Mouse (Mus musculus): ENCODE data around the gene Acp4. TPM values are rescaled to one million over a fixed set of nuclear protein-coding genes. Genes with fewer than 3 reads are reported as not detected.
"Not testable (repeated sequence)": the region's sequence is repeated elsewhere in the genome, so short reads cannot be mapped to it uniquely, and the experiment has no call there.

The Acp4 gene
- not detected for total RNA-seq (2021)
- long read RNA-seq, experiment 1, result 0 reads
- long read RNA-seq, experiment 2, result 0 reads

GRCm38 (mm10) chr7:44257278-44257677 lies at the start of gene Acp4:
Gene Acp4 (minus strand): TSS chr7:44257378.
- no peak for DNase-seq (ENCODE audit: low spot score in 2 of 2)

GRCm38 (mm10) chr7:44306516-44307240 lies 49.5 kb upstream of the Acp4 start, which contains the start of gene Clec11a:
Gene Clec11a (minus strand): TSS chr7:44306902.
- no peak for DNase-seq (ENCODE audit: low spot score in 2 of 2)

- DNase-seq (ENCODE audit: low spot score in 2 of 2), result peak in 1 of 2 experiments; percentile 40
These were observed 48.5 kb upstream of the Acp4 start for GRCm38 (mm10) chr7:44305686-44306085.

- peak; percentile 90 to 93 for DNase-seq (ENCODE audit: low spot score in 2 of 2)
These were observed 47.8 kb upstream of the Acp4 start for GRCm38 (mm10) chr7:44304775-44305641.

- no peak for DNase-seq (ENCODE audit: low spot score in 2 of 2)
These were observed 47.2 kb upstream of the Acp4 start for GRCm38 (mm10) chr7:44304463-44304774.

DNA sequence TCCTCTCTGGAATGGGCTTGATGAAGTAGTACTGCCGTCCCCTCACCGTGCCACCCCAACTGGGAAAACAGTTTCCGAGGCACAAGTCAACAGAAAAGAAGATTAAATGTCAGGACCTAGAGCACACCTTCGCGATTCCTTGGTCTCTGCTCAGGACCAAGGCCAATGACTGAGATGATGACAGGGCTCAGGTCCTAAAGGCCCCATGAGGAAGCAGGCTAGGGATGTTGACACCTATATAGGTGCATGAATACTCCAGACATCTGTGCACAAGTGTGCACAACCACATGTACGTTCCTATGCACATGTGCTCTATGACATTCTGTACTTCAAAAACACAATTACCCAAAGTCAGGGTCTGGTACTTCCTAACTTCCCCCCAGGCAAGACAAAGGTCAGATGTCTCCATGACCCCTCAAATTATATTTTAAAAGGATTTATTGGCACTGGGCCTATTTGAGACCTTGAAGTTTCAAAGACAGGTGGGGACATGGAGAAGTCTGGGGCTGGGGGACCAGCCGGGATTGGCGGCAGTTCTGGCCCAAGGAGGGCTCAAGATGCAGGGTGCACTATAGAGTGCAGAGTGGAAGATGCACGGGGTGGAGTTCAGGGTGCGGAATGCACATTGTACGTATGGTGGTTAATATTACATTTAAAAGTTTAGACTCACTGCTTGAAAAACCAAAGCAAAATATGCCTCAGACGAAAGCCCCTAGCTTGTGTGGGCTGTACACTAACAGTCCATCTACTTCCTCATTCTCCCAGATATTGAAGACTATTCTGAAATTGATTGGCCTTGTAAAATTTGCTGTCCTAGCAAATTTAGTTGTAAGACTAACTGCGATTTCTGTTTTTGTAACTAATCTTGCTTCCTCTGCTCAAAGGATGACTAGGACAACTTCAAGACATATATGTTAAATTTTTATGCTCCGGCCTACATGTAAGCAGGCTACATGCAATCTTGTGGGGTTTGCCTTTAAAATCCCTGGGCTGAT lies 46.5 kb upstream of the Acp4 start:
- DNase-seq (ENCODE audit: low spot score in 2 of 2), result no peak

DNA sequence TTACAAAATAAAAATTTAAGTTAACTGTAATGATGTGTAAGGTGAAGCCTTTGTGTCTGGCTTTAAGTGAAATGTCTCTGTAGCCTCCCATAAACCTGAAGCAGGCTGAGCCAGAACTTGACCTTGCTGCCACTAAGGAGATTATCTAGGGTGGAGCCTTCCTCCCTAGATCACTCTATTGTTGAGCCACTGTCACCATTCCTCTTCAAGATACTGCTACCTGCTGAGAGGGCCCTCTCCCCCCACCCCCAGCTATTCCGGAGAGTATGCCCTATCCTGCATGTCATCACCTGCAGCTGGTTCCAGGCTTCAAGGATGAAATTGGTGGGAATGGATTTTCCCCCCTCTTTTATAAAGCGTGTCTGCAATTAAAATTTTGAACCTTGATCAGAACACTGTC lies 40.3 kb upstream of the Acp4 start:
- DNase-seq (ENCODE audit: low spot score in 2 of 2), result not testable (repeated sequence)

- no peak for DNase-seq (ENCODE audit: low spot score in 2 of 2)
These were observed 34.2 kb upstream of the Acp4 start for GRCm38 (mm10) chr7:44291418-44291817.

- no peak for DNase-seq (ENCODE audit: low spot score in 2 of 2)
These were observed 33.8 kb upstream of the Acp4 start for GRCm38 (mm10) chr7:44290986-44291385.

DNA sequence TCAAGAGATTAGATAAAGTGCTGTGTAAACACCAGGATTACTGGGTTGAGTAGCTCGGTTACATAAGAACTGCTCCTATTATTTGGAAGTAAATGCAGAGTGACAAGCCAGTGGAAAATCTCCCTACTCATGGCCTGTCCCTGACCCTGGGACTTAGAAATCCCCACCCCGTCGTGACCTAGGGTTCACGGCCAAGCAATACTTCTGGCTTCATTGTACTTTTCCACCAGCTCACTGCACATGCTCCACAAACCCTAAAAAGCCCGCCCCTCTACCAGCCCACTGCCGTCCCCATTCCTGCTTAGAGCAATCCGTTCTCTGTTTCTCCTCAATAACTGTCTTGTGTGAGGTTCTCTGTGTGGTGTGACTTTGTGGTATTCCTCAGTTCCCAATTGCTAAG lies 30.6 kb upstream of the Acp4 start:
- DNase-seq (ENCODE audit: low spot score in 2 of 2), result no peak

DNA sequence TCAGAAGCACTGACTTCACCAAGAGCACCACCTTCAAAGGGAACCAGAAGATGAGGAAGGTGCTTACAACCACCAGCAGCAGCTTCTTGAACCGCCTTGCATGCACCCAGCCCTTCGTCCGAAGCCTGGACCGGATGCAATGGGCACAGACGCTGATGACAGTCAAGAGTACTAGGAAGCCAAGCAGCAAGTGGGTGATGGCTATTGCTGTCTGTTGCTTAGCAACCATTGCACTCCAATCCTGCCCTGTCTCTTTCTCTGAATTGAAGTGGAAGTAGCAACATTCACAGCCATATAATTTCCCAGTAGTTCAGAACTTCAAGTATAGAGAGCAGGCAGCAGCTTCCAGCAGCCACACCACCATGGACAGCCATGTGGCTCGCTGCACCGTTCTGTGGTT lies 24.4 kb upstream of the Acp4 start:
- no peak for DNase-seq (ENCODE audit: low spot score in 2 of 2)

- no peak for DNase-seq (ENCODE audit: low spot score in 2 of 2)
These were observed 23.8 kb upstream of the Acp4 start for GRCm38 (mm10) chr7:44280959-44281358.

- no peak for DNase-seq (ENCODE audit: low spot score in 2 of 2)
These were observed 20.1 kb upstream of the Acp4 start for GRCm38 (mm10) chr7:44277250-44277622.

DNA sequence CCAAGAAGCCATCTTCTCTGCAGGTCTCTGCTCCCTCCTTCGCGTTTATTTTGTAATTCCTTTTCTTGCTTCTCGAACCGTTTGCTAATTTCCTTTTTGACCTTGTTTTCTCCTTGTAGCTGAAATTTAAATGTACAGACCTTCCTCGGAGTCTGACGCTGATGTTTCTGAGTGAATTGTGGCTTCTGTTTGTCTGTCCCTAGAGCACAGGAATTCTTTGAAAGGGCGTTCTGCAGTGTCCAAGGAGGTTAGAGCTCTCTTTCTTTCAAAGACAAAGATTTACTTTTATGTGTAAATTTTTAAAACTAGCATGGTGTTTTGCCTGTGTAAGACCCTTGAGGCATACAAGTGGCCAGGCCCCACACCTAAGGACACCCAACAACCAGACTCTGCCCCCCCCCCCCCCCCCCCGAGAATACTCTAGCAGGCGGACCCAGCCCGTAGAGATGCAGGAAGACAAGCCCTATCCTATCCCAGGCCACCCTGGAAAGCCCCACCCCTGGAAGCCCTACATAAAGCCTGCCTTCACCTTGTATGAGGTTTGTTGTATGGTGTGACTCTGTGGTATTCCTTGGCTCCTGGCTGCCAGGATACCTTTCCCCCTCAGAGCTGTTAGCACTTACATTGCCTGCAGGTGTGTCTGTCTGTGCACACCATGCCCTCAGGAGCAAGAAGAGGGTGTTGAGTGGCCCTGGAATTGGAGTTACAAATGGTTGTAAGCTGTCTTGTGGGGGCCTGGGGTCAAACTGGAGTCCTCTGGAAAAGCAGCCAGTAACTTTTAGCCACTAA lies 19.5 kb upstream of the Acp4 start:
- DNase-seq (ENCODE audit: low spot score in 2 of 2), result no peak

DNA sequence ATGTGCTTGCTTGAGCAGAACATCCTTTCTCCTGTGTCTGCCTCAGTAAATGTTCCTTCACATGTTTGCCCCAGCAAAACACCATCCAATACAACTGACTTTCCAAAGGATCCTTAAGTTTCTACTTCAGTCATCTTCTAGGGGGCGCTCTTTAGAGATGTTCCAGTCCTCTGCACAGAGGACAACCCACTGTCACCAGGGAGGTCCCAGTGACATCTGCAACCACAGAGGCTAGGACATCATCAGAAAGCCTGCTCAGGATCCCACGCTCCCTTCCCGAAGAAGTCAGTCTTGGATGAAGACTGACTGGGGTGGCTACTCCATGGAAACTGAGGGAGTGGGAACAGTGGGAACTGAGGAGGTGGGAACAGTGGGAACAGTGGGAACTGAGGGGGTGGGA lies 18.4 kb upstream of the Acp4 start:
- DNase-seq (ENCODE audit: low spot score in 2 of 2), result no peak

- DNase-seq (ENCODE audit: low spot score in 2 of 2), result no peak
These were observed 16.9 kb upstream of the Acp4 start for GRCm38 (mm10) chr7:44274096-44274495.

DNA sequence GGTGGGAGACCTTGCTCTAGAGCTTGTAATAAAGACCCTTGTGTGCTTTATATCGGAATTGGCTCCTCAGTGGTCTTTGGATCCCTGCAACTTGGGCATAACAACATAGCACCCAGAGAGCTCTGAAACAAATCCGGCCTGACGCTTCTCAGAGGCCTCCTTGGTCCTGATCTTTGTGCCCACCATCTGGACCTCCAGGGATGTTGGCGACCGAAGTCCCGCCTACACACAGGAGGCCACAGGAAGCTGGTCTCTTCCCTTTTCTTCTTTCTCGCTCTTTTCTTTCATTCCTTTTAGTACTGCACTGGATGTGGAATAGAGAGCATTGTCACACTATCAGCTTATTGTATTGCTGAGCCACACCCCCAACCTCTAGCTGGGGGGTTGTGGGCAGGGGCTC lies 16.3 kb upstream of the Acp4 start:
- DNase-seq (ENCODE audit: low spot score in 2 of 2), result no peak

- no peak for DNase-seq (ENCODE audit: low spot score in 2 of 2)
These were observed 15.4 kb upstream of the Acp4 start for GRCm38 (mm10) chr7:44272546-44272945.

GRCm38 (mm10) chr7:44271309-44271708 lies 14.1 kb upstream of the Acp4 start:
- no peak for DNase-seq (ENCODE audit: low spot score in 2 of 2)

DNA sequence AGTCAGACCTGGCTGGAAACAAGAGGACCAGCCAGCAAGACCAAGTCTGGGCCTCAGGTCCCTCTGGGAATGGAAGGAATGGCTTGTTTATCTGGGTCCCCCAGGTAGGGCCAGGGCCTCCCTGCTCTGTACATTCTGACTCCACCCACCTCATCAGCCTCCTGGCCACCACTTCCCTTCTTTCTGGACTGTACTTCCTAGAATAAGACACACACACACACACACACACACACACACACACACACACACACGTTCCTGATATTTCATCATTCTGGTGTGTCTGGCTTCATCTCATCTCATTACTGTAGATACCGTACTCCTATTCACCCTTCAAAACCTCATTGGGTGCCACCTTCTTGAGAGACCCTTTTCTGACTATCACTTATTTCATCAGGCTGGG lies 12.2 kb upstream of the Acp4 start:
- DNase-seq (ENCODE audit: low spot score in 2 of 2), result no peak
